In genomic region chr16:33453826-33454225, GRCm38 (mm10) we compare ENCODE assay signal across 11 mouse cellular contexts.
"Had no signal": no experiment of that assay in that cellular context is flagged by ENCODE, and none has a peak within 500 bp of the region (broad histone marks: within the 10 kb centered on the region; RNA-seq: fewer than 3 reads in every experiment).

No protein-coding gene starts in this region.

- H3K9me3 ChIP-seq: kidney, embryonic 15.5 days; limb, embryonic 13.5 days; liver, embryonic 13.5 days; megakaryocyte, embryonic 14.5 days; midbrain, embryonic 12.5 days had no signal

- H3K27me3 ChIP-seq: kidney, embryonic 15.5 days; limb, embryonic 13.5 days; liver, embryonic 13.5 days; megakaryocyte, embryonic 14.5 days; midbrain, embryonic 12.5 days had no signal

- H3K4me3 ChIP-seq: kidney, embryonic 15.5 days; limb, embryonic 13.5 days; liver, embryonic 13.5 days; megakaryocyte, embryonic 14.5 days; midbrain, embryonic 12.5 days had no signal

- H3K9ac ChIP-seq: kidney, embryonic 15.5 days; limb, embryonic 13.5 days; liver, embryonic 13.5 days; midbrain, embryonic 12.5 days had no signal

- DNase-seq: kidney, adult 2 months; kidney, postnatal 14 days; left cerebral cortex, postnatal 4 days; liver, embryonic 13.5 days; lung, adult 18-20 months; right cerebral cortex, postnatal 25 days; thymus, postnatal 36 days had no signal

- H3K4me2 ChIP-seq: kidney, embryonic 15.5 days; limb, embryonic 13.5 days; liver, embryonic 13.5 days; midbrain, embryonic 12.5 days had no signal

- H3K27ac ChIP-seq: kidney, embryonic 15.5 days; limb, embryonic 13.5 days; liver, embryonic 13.5 days; midbrain, embryonic 12.5 days had no signal
